Comparison of ENCODE assay signal across 8 mouse cellular contexts in the genomic region with DNA sequence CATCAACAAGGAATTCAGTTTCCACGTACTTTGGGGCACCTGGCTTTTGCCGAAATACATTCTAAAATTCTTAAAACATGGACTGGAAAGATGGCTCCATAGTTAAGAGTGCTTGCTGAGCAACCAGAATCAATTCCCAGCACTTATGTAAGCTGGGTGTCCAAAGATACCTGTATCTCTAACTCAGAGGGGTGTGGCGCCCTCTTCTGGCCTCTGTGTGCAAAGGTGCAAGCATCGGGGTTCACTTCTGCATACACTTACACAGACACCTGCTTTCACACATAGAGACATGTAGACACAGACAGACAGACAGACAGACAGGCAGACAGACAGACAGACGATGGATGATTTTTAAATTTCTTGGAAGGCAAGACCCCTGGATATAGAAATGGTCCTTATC. TPM values are rescaled to one million over a fixed set of nuclear protein-coding genes. Genes with fewer than 3 reads are reported as not detected.
DNase-seq lines count a peak whose midpoint lies in the region; TF ChIP-seq lines count a peak whose summit lies in the region.
"Had no signal": no experiment of that assay in that cellular context is flagged by ENCODE, and none has a peak within 500 bp of the region (broad histone marks: within the 10 kb centered on the region; RNA-seq: fewer than 3 reads in every experiment).

No protein-coding gene starts in this region.

- peak; percentile 39 for DNase-seq in layer of hippocampus, adult 11-12 months (ENCODE audit: low spot score)
- DNase-seq in layer of hippocampus, adult 9-11 months: no peak
- DNase-seq in ES-CJ7 (ENCODE audit: low read depth, low spot score): peak; percentile 65
- peak; percentile 50 for DNase-seq in gastrocnemius, postnatal 10 days
- DNase-seq in lung, adult 2 months: no peak
- peak; percentile 65 for DNase-seq in testis, postnatal 10 days (ENCODE audit: low spot score)

- TF ChIP-seq CTCF in bone marrow, adult 2 months (IDR thresholded peaks at IDR 0.05; ENCODE audit: control insufficient read depth, insufficient read depth, low read length): peak; percentile 64
- TF ChIP-seq CTCF in lung, adult 2 months (IDR thresholded peaks at IDR 0.05; ENCODE audit: insufficient read depth, low read length): peak; percentile 61

- no peak overlapping the region for H3K4me3 ChIP-seq in bone marrow, adult 2 months (replicated peaks; ENCODE audit: control insufficient read depth, low read depth, low read length)
- H3K4me3 ChIP-seq in lung, adult 2 months (replicated peaks; ENCODE audit: extremely low read depth, low read depth, low read length): no peak overlapping the region
- H3K4me3 ChIP-seq: embryonic facial prominence, embryonic 15.5 days had no signal

- no peak for TF ChIP-seq POLR2A in bone marrow, adult 2 months (IDR thresholded peaks at IDR 0.05; ENCODE audit: borderline replicate concordance, control insufficient read depth, low read depth, low read length)
- no peak for TF ChIP-seq POLR2A in lung, adult 2 months (IDR thresholded peaks at IDR 0.05; ENCODE audit: borderline replicate concordance, extremely low read depth, low read depth, low read length)

- WGBS in bone marrow, adult 2 months: 68% methylated on average over 5 of the region's 5 CpGs
- WGBS in lung, adult 2 months: 51% methylated on average over 5 of the region's 5 CpGs

- no peaks in the 10 kb centered on the region for H3K4me1 ChIP-seq in bone marrow, adult 2 months (ENCODE audit: control insufficient read depth, insufficient read depth, low read length)
- no peaks in the 10 kb centered on the region for H3K4me1 ChIP-seq in lung, adult 2 months (ENCODE audit: control insufficient read depth, insufficient read depth, low read length)
- H3K4me1 ChIP-seq: embryonic facial prominence, embryonic 15.5 days had no signal

- H3K27ac ChIP-seq in bone marrow, adult 2 months (ENCODE audit: control insufficient read depth, insufficient read depth, low read depth, low read length, poor library complexity): no peak overlapping the region
- H3K27ac ChIP-seq: embryonic facial prominence, embryonic 15.5 days had no signal

RNA-seq across cellular contexts. Expression of a gene that starts 25.3 kb away (rescaled TPM):
- polyA plus RNA-seq in bone marrow, adult 2 months (2011; ENCODE audit: insufficient read depth, insufficient read length, low replicate concordance, missing spikeins): 5.2 TPM in 1 of 2 replicates, not detected in the other
- 10 to 100 TPM in 1 of 2 experiments, 1 to 10 TPM in 1; 7.9 to 11.2 TPM for total RNA-seq in gastrocnemius, postnatal 10 days (2021)
- 12.4 and 15.4 TPM in 2 replicates for polyA plus RNA-seq in lung, adult 2 months (2012; rRNA removed)

RNA-seq across cellular contexts. Expression of a gene that starts 49.0 kb away (rescaled TPM):
- 1.2 TPM in 1 of 2 replicates, not detected in the other for polyA plus RNA-seq in bone marrow, adult 2 months (2011; ENCODE audit: insufficient read depth, insufficient read length, low replicate concordance, missing spikeins)
- 10 to 100 TPM in 1 of 2 experiments, 1 to 10 TPM in 1; 9.2 to 11.9 TPM for total RNA-seq in gastrocnemius, postnatal 10 days (2021)
- polyA plus RNA-seq in lung, adult 2 months (2012; rRNA removed): 44.8 and 53.2 TPM in 2 replicates

Comparison
In these comparisons a context has a peak if more than half of its experiments do, and no peak if none do; other contexts are left out.
1. DNase-seq: peak in layer of hippocampus, adult 11-12 months (single experiment), ES-CJ7 (single experiment), gastrocnemius, postnatal 10 days (single experiment) and testis, postnatal 10 days (single experiment); none in layer of hippocampus, adult 9-11 months (single experiment) and lung, adult 2 months (single experiment).
2. RNA of a gene that starts 49.0 kb away (polyA plus RNA-seq): 44.8 to 53.2 TPM in lung, adult 2 months; 1.2 TPM in bone marrow, adult 2 months; every median in the first group is over 10 times any median in the second.